Mouse (Mus musculus): Measurements from ENCODE around the gene Add3.

The Add3 gene

DNA sequence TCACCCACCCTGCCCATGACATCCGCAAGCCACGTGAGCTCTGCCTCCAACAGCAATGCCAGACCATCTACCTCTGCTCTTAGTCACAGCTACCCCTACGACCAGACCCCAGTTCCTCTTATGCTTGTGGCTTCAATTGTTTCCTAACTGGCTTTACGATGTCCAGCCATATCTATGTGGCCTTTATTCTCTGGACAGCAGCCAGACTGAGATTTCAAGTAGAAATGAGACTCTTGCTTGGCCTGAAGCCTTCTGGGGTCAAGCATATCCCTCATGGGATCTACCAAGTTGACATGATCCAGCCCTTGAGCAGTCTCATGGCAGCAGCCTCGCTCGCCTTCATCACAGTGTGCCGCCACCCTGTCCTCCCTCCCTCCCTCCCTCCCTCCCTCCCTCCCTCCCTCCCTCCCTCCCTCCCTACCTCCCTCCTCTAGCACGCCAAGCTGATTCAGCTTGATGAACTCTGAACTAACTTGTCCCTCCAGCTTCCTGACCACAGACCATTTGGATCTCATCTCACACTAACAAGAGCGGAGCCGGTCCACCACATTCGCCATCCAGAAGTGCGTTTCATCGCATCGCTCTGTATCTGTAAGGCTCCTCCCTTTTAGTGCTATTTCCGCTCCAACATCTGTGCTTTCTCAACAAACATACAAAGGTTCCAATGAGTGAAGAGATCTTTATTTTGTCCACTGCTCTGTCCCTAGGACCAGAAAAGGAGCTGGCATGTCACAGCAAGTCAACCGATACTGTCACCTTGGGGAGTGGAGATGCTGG, 9.7 kb upstream of the Add3 start:
- DNase-seq: no peak

DNA sequence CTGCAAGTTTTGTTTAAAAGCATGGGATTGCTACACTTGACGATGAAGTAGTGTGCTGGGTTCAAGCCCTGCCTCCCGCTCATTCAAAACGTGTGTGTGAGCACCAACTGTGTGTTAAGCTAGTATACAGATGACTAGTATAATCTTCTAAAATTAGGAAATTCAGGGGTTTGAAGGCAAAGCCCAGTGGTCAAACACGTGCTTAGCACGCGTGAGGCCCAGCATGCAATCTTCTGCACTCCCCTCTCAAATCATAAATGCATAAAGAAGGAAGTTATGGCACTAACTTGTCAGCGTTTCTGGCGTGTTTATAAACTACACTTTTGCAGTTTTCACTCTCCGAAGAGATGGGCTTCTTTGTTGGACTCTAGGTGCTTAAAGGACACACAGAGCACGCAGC, 7.8 kb upstream of the Add3 start:
- DNase-seq: no peak

DNA sequence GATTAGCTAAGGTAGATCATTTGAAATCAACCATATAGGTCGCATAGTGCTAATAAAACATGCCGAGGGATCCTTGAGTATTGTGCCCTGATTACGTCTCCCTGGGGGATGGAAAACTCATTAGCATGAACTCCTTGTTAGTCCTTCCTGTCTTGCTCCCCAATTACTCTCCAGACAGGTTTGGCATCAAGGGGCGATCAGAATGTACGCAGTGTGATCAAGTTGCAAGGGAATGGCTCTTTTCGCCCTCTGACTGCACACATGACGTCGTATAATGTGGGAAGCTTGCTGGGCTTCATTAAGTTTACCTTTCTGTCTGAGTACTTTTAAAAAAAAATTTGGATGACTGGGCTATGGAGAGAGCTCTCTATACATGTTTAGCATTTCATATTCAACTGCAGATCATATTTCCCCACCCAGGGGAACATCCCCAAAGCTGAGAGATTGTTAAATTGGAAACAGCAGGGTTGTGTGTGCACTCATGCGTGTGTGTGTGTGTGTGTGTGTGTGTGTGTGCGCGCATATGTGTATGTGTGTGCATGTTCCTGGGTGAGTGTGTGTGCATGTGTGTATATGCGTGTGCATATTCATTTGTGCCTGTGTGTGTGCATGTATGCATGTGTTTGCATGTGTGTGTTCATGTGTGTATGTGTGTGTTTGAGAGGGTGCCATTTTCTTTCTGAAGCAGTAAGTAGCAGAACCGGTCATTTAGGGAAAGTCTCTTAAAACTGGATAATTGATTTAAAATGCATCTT, 3.7 kb upstream of the Add3 start:
- DNase-seq: peak in 1 of 2 experiments; percentile 21

DNA sequence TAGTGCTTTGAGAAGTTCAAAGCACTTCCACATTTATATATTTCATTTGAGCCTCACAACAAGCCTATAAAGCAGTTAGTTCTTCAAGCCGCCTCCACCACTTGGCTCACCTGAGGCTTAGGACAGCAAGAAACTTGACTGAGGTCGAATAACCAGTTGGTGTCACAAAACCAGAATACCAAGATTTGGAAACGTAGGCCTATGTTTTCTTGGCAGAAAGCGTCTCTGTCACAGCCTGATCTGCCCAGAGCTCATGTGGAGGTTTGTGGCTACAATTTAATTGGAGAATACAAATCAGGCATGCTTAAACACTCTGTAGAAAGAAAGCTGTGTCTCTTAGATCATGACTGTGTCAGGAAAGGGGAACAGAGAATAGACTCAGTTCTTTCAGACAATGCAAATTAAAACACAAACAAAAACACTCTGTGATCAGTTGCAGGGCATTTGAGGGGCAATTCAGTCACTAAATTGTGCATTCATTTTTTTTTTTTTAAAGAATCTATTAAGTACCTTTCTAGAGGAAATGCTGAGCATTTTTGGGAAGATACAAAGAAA, 3.0 kb upstream of the Add3 start:
- peak; percentile 46 to 47 for DNase-seq

DNA sequence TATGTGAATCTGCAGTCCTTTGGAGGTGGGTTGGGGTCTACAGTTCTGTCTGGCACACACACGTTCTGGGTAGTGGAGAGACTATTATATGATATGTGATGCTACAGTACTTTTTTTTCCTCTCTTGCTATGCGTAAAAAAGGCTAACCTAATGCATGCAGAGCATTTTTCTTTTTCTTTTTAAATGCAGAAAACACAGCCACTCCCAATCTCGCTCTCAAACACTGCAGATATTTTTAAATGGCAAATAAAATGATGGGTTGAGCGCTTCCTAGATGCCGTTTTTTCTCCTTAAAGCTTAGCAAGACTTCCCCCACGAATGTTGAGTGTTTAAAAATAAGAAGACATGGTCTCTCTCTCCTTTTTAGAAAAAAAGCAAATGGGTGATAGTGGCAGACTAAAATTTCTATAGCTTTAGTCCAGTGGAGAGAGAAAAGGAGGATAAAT, 584 bp downstream of the Add3 start:
- no peak for DNase-seq

DNA sequence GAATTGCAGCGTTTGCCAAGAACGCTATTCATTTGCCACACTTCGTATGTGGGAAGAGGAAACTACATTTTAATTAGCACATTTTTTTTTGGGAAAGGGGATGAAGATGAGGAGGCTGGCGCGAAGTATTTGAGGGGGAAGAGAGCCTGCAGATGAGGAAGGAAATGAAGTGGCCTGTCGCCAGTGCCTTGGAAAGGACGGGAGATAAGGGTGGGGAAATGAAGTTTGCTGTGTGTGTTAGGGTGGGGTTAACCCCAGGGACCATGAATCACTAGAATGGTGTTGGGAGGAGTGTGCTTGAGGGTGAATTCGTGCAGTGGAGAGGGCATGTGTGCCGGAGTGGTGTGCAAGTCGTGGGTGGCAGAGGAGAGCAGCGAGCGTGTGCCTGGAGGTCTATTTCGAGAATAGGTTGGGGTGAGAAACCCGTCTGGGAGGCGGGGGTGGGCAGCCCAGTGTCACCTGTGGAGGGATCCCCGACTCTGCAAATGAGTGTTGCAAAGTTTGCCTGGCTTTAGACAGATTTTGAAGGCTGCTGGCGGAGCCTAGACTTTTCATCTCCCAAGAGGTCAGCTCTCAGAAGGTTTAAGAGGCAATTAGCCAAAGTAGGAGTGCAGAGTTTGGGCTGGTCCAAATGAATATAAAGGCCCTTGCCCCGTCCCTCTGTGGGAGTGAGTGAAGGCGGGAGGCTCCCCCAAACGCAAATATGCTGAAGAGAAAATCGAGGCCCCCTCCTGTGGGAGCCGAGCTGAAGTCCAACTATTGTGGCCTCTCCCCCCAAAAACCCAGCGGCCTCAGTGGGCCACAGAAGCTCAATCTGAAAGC, 1.2 kb downstream of the Add3 start:
- peak; percentile 61 to 66 for DNase-seq

DNA sequence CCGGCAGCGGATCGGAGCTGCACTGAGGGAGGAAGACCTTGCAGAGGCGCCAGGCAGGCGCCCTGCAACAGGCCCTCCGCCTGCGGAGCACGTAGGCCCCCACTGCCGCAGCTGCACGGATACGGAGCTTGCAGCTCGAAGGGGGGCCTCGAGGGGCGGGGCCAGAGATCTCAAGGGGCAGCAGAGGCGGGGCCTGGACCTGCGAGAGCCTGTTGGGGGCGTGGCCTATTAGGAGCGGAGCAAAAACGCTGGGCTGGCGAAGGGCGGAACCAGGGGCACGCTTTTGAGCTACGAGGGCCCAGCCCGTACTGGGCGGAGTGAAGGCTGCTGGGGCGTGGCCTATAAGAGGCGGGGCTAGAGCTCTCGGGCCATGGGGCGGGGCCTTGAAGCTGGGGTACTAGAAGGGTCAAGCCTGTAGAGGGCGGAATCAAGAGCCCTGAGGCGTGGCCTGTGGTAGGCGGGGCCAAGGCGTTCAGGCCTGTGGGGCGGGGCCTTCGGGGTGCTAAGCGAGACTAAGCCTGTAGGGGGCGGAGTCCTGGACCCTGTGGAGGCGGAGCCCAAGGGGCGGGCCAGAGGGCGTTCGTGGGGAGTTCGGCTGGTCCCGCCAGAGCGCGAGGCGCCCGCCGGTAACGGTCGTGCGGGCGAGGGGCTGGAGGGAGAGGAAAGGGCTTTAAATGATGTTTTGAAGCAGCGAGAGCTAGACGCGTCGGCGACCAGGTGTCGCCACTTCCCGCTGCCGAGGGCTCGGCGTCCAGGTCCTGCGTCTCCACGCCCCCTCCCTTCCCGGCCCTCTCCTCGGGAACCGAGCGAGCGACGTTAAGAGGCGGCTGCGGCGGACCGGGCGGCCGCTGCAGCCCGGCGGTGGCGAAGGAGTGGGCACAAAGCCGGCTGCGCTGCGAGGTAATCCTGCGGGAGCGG, 2.2 kb downstream of the Add3 start:
- peak; percentile 100 for DNase-seq

DNA sequence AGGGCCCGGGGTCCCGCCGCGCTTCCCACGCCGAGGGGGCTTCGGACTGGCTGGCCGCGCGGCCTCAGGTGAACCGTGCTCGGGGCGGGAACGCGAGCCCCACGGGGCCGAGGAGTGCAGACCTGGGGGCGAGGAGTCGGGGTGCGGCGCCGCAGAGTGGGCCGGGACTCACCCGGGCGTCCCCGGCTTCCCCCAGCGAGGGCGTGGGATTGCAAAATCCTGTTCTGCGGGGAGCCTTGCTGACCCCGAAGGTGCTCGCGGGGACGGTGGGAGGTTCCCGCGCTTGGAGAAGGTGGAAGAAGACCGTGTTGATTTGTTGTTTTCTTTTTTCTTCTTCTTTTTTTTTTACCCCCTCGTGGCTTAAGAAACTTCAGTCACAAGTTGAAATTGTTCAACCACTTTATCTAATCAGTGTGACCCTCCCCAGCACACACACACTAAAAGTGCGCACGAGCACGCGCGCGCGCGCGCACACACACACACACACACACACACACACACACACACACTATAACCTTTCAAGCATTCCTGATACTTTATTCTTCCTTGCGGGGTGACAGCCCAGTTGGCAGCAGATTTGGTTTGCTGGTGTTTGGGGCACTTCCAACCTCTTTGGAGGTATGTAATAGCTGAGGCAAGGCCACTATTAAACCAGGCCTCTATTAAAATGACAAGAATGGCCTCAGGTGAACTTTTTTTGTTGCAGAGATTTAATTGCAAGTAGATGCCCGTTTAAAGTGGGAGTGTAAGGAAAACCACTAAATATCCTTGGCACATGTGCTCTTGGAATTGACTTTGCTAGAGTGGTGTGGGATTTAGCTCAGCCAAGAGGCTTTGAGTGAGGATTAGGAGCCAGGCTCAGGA, 3.1 kb downstream of the Add3 start:
- peak; percentile 60 to 64 for DNase-seq

DNA sequence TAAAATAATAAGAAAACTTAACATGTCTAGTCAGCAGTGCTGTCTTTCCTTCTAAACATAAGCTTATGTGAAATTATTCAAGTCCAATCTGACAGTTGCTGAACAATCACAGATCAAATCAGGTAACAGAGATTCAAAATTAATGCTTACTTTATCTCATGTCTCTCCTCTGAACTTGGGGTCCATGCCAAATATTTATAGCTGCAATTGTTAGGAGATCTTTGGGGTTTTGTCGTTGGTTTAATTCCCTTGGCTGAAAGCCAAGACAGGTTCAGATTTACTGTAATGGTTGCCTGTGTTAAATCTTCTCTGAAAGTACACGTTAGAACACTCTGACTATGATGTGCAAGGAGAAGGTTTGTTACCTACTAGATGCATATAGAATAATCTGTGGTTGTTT, 4.8 kb downstream of the Add3 start:
- DNase-seq: no peak

DNA sequence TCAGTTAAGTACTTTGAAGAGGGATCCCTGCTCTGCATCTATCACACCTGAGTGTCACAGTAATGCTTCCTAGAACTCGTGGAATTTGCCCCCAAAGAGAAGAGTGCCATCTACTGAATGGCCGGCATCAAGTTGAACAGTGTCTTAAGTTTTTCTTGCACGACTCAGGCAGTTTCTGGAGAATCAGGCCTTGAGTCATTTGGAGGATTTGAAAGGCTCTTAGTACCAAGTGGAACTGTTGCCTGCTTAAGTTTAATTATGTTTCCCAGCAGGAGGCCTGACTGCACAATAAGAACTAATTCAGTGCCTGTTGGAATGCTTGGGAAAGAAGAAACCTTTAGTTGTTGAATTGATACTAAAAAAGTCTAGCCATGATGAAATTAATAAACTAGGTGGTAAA, 9.1 kb downstream of the Add3 start:
- DNase-seq: no peak

DNA sequence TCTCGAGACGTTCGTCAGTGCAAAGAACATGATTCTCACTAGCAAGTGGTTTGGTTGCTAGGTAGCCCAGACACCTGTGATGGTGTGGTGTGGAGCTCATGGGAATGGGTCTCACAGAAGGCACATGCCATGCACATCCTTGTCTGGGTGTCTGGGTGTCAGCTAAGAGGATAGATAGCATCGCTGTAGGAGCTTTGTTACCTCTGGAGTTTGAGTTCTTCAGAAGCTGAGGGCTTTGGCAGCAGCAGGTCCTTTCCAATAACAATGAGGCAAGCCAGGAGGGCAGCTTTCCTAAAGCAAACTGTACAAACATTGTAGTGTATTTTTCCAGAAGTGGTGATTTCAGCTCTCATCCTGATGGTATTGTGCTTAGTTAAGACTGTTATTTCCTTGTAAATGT, 12.2 kb downstream of the Add3 start:
- no peak for DNase-seq

DNA sequence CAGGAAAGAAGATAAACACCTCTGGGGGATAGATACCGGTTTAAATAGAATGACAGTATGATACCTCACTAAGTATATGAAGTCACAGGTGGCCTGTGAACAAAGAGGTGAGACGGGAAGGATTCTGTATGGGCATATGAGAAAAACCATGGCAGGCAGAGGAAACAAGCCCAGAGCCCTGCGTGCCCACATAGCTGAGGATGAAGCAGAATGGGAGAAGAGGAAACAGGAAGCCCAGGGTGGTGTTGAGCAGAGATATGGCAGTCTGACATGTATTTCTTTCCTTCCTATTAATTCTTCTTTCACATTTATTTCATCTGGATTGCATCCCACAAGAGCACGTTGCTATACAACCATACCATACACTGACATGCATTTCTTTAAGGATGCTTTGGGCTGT, 12.9 kb downstream of the Add3 start:
- DNase-seq: no peak

DNA sequence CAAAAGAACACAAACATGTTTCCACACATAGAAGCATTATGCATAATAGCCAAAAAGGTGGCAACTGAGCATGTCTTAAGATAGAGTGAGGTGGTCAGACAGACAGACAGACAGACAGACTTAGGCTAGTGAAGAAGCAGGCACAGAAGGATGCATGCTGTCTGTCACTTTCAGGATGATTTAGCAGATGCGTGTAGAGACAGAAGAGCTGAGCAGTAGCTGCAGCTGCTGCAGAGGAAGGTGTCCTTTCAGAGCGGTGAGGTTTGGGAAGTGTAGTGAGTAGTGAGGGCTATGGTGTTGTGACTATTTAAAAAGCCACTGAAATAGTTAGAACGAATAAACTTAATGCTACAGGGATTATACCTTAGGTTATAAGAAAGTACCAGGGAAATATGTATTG, 13.9 kb downstream of the Add3 start:
- no peak for DNase-seq

DNA sequence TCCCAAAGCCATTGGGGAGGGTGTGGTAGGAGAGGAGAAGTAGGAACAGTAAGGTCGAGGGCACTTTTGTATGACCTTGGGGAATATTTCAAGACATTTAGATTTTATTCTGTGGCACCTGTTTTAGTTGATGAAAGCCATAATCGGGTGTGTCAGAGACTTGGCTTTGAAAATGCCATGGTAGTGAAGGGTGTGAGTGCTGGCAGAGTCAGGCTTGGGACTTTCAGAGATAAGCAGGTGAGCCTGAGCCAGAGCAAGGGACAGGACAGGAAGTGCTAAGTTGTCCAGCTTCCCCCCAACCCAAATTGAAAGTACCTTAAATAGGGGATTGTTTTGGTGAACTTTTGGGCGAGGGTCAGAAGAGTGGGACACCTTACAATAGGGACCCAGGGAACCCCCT, 16.1 kb downstream of the Add3 start:
- DNase-seq: no peak

DNA sequence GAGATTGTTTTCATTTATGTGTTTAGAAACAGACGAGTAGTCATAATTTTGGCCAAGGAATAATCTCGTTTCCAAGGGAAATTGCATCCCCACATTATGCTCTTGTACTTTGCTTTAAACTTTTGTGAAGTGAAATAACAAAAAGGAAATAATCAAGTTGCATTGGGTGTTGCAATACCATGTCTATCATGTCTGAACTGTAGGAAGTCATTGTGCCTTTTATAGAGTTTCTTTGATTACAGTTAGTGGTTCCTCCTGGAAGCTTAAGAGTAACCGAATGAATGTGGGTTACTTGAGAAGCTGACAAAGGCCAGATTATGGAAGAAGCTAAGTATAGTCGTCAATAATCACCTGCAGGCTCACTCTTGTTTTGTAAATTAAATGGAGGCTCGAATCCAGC, 16.9 kb downstream of the Add3 start:
- no peak for DNase-seq

DNA sequence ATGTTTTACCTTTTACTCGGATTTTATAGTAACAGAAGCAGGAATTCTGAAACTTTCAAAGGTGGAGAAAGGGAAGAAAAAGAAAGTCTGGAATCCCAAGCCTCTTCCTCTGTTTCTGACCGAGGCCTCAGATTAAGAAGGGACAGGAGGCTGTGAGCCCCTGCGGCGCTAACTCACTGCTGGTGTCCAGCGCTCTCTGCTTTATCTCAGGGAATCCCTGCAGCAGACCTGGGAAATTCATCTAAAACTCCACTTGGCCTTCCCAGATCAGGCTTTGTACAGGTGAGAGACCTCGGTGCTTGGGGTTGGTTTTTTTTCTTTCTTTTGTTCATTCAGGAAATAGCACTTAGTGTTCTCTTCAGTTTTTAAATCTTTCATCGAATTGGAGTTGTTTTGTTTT, 19.1 kb downstream of the Add3 start:
- peak in 1 of 2 experiments; percentile 33 for DNase-seq

DNA sequence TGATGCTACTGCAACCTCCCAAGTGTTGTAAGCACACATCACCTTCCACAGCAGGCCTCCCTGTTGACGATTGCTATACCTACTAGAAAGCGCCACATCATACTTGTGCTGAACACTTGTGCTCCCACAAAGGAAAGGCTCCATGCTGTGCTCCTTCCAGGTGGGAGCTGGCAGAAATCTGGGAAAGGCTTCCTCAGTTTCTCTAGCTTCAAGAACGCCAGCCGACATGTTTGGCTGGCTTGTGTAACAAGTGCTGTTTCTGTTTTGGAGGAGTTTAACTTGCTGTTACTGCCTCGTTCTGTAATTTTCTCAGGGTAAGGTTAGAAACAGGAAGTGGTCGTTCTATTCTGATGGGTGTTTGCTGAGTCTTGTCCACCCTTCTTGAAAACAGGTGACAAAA, 22.7 kb downstream of the Add3 start:
- no peak for DNase-seq

DNA sequence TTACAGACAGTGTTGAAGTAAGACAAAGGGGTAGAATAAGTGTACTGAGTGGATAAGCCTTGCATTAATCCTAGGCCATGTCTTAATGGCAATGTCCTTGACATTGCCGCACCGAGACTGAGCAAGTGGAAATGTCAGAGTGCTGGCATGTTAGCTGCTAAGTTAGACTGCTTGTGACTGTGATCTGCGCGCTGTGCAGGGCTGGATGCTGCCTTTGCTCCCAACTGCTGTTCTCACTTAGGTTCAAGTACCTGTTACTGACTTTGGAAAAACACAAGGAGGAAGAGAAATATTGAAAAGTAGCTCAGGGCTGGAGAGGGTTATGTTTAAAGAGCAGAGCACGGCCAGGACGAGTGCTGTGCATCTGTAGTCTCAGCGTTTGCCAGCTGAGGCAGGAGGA, 24.4 kb downstream of the Add3 start:
- DNase-seq: no peak

DNA sequence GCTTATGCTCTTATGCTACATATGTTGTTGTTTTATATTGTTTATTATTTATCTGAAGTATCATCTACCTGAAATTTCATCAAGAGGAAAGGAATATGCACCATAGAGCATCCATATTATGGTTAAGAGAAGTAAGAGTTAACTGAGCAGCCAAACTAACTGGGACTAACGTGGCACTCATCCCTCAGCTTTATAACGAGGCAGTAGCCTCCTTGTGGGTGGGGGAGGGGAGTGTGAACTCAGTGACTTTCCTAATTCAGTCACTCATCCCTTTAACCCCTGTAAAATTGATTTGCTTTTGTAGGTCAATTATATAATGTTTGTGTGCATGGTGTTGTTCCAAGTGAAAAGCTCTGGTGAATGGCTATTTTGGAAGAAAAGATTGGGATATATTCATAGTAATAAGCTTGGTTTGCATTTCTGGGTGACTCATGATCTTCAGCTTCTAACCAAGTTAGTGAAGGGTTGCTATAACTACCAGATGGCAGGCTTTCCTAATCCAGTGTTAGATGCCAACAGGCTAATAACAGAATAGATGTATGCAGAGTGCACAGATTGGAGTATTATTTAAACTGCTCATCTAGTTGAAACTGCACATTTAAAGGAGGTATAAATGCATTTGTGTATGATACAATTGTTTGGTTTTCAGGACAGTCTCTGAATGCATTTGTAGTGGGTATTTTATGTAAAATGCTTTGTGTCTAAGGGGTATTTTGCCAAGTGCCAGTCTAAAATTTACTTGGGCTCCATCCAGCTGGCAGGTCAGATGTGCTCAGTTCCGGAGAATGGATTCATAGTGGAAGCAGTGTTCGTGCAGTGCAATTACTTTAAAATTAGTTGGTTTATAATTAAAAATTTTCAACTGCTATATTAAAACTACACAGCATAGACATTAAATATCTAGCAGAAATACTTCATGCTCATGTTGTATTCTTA, 25.3 kb downstream of the Add3 start:
- peak; percentile 81 to 87 for DNase-seq

DNA sequence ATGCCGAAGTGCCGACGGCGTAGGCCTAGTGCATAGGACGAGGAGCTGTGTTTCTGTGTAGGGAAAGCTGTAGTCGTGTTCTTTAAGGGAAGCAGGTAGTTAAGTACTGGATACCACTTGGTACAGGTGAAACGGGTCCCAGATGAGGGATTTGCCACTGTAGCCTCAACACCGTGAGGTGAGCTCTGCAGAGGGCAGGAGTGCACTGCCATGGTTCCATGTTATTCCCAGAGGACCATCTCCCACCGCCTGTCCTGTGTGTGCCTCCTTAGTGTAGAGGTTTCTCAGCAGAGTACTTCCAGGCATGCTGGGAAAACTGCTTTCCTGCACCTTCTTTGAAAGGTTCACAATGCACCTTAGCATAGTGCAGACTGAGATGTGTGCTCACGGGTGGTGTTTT, 26.1 kb downstream of the Add3 start:
- peak in 1 of 2 experiments; percentile 31 for DNase-seq

All from cerebellum, postnatal 10 days (tissue).